ENCODE assay signal across 24 mouse cellular contexts in genomic region chr1:179563211-179563610, GRCm38 (mm10). TPM values are rescaled to one million over a fixed set of nuclear protein-coding genes. Genes with fewer than 3 reads are reported as not detected.
A peak's percentile ranks its signal among the peaks of the same experiment; 100 is the strongest.
DNase-seq lines count a peak whose midpoint lies in the region; ATAC-seq and TF ChIP-seq lines count a peak whose summit lies in the region.
"Had no signal": no experiment of that assay in that cellular context is flagged by ENCODE, and none has a peak within 500 bp of the region (broad histone marks: within the 10 kb centered on the region; RNA-seq: fewer than 3 reads in every experiment).

No protein-coding gene starts in this region.

- H3K27ac ChIP-seq in cerebellum, adult 2 months (ENCODE audit: insufficient read depth, low read length): no peak overlapping the region
- peak overlapping the region; percentile 23; the same call in 1 of the 2 replicates for H3K27ac ChIP-seq in hindbrain, embryonic 10.5 days
- no peak overlapping the region for H3K27ac ChIP-seq in hindbrain, postnatal 0 days
- no peak overlapping the region for H3K27ac ChIP-seq in embryonic facial prominence, embryonic 14.5 days (replicated peaks; ENCODE audit: low read depth, low read length)
- no peak overlapping the region for H3K27ac ChIP-seq in stomach, postnatal 0 days (replicated peaks)
- H3K27ac ChIP-seq: embryonic facial prominence, embryonic 15.5 days; forebrain, embryonic 12.5 days; heart, embryonic 10.5 days; hindbrain, embryonic 15.5 days; intestine, embryonic 15.5 days; liver, embryonic 14.5 days had no signal

- no peak for TF ChIP-seq POLR2A in cerebellum, adult 2 months (IDR thresholded peaks at IDR 0.05; ENCODE audit: borderline replicate concordance, insufficient read depth, low read length)

- TF ChIP-seq EP300 in stomach, postnatal 0 days (optimal IDR thresholded peaks at IDR 0.05): no peak

- peak; percentile 15 to 41 for DNase-seq in cerebellum, postnatal 14 days
- no peak for DNase-seq in cerebellum, adult 2 months
- DNase-seq in hindbrain, embryonic 10.5 days (ENCODE audit: low spot score): no peak
- no peak for DNase-seq in hindbrain, postnatal 0 days (ENCODE audit: low spot score)
- no peak for DNase-seq in embryonic facial prominence, embryonic 14.5 days (ENCODE audit: low spot score)
- no peak for DNase-seq in stomach, postnatal 0 days (ENCODE audit: low spot score)
- DNase-seq: cerebellum, adult 11 months; forebrain, postnatal 0 days; gastrocnemius, postnatal 10 days; heart, postnatal 4 days; liver; lung, adult 2 months; right cerebral cortex, postnatal 4 days had no signal

- no peak overlapping the region for H3K4me2 ChIP-seq in hindbrain, postnatal 0 days (ENCODE audit: low read depth, low read length)
- no peak overlapping the region for H3K4me2 ChIP-seq in embryonic facial prominence, embryonic 14.5 days (ENCODE audit: low read depth, low read length)
- H3K4me2 ChIP-seq in stomach, postnatal 0 days (replicated peaks; ENCODE audit: low read depth): no peak overlapping the region
- H3K4me2 ChIP-seq: embryonic facial prominence, embryonic 15.5 days; forebrain, embryonic 12.5 days; hindbrain, embryonic 15.5 days; intestine, embryonic 15.5 days; midbrain, embryonic 12.5 days had no signal

- no peaks in the 10 kb centered on the region for H3K36me3 ChIP-seq in hindbrain, embryonic 10.5 days
- H3K36me3 ChIP-seq in hindbrain, postnatal 0 days (ENCODE audit: insufficient read depth, low read length): no peaks in the 10 kb centered on the region
- H3K36me3 ChIP-seq in megakaryocyte, embryonic 14.5 days (replicated peaks; ENCODE audit: low read length): peaks cover 62% of the 10 kb centered on the region
- no peaks in the 10 kb centered on the region for H3K36me3 ChIP-seq in embryonic facial prominence, embryonic 14.5 days (ENCODE audit: control insufficient read depth, insufficient read depth, low read length)
- H3K36me3 ChIP-seq in stomach, postnatal 0 days (ENCODE audit: control insufficient read depth, insufficient read depth, low read length): no peaks in the 10 kb centered on the region
- H3K36me3 ChIP-seq: embryonic facial prominence, embryonic 15.5 days; forebrain, embryonic 12.5 days; heart, embryonic 10.5 days; hindbrain, embryonic 15.5 days; intestine, embryonic 15.5 days; midbrain, embryonic 12.5 days had no signal

- H3K4me1 ChIP-seq in cerebellum, adult 2 months (ENCODE audit: control insufficient read depth, insufficient read depth, low read length): peaks cover 15% of the 10 kb centered on the region
- H3K4me1 ChIP-seq in hindbrain, embryonic 10.5 days (replicated peaks): peaks cover 26% of the 10 kb centered on the region
- H3K4me1 ChIP-seq in hindbrain, postnatal 0 days (ENCODE audit: insufficient read depth, low read length): no peaks in the 10 kb centered on the region
- peaks cover 79% of the 10 kb centered on the region for H3K4me1 ChIP-seq in megakaryocyte, embryonic 14.5 days
- H3K4me1 ChIP-seq in embryonic facial prominence, embryonic 14.5 days (ENCODE audit: control insufficient read depth, insufficient read depth, low read length): peaks cover 16% of the 10 kb centered on the region
- no peaks in the 10 kb centered on the region for H3K4me1 ChIP-seq in stomach, postnatal 0 days (replicated peaks; ENCODE audit: control insufficient read depth, insufficient read depth)

- H3K27me3 ChIP-seq in cerebellum, adult 2 months (ENCODE audit: control insufficient read depth, insufficient read depth, low read length): no peaks in the 10 kb centered on the region
- H3K27me3 ChIP-seq in hindbrain, embryonic 10.5 days (ENCODE audit: insufficient read depth, poor library complexity, severe bottlenecking): no peaks in the 10 kb centered on the region
- H3K27me3 ChIP-seq in hindbrain, postnatal 0 days (ENCODE audit: insufficient read depth, low read length): no peaks in the 10 kb centered on the region
- H3K27me3 ChIP-seq in megakaryocyte, embryonic 14.5 days (replicated peaks): no peaks in the 10 kb centered on the region
- no peaks in the 10 kb centered on the region for H3K27me3 ChIP-seq in embryonic facial prominence, embryonic 14.5 days (replicated peaks; ENCODE audit: control insufficient read depth, insufficient read depth, low read length)
- no peaks in the 10 kb centered on the region for H3K27me3 ChIP-seq in stomach, postnatal 0 days (ENCODE audit: control insufficient read depth, insufficient read depth, low read length)
- H3K27me3 ChIP-seq: CH12.LX; embryonic facial prominence, embryonic 15.5 days; forebrain, embryonic 12.5 days; hindbrain, embryonic 15.5 days; intestine, embryonic 15.5 days; midbrain, embryonic 12.5 days had no signal

- no peak overlapping the region for H3K4me3 ChIP-seq in cerebellum, adult 2 months (replicated peaks; ENCODE audit: insufficient read depth, low read depth, low read length)
- no peak overlapping the region for H3K4me3 ChIP-seq in hindbrain, embryonic 10.5 days
- H3K4me3 ChIP-seq in hindbrain, postnatal 0 days (ENCODE audit: low read length): no peak overlapping the region
- H3K4me3 ChIP-seq in megakaryocyte, embryonic 14.5 days (replicated peaks): peak overlapping the region; percentile 1
- no peak overlapping the region for H3K4me3 ChIP-seq in embryonic facial prominence, embryonic 14.5 days (ENCODE audit: low read depth, low read length)
- no peak overlapping the region for H3K4me3 ChIP-seq in stomach, postnatal 0 days (ENCODE audit: low read depth, low read length)
- H3K4me3 ChIP-seq: embryonic facial prominence, embryonic 15.5 days; forebrain, embryonic 12.5 days; heart, embryonic 10.5 days; hindbrain, embryonic 15.5 days; intestine, embryonic 15.5 days; midbrain, embryonic 12.5 days had no signal

- TF ChIP-seq CTCF in cerebellum, adult 2 months (IDR thresholded peaks at IDR 0.05; ENCODE audit: borderline replicate concordance, insufficient read depth, low read depth, low read length): no peak
- no peak for TF ChIP-seq CTCF in hindbrain, postnatal 0 days (IDR thresholded peaks at IDR 0.05; ENCODE audit: low read depth)
- TF ChIP-seq CTCF in stomach, postnatal 0 days (IDR thresholded peaks at IDR 0.05; ENCODE audit: low read depth): no peak

- WGBS in cerebellum, adult 2 months: 59% methylated on average over 4 of the region's 4 CpGs
- WGBS in hindbrain, embryonic 10.5 days: 83% methylated on average over 4 of the region's 4 CpGs
- 88% methylated on average over 4 of the region's 4 CpGs for WGBS in hindbrain, postnatal 0 days
- WGBS in embryonic facial prominence, embryonic 14.5 days: 79% methylated on average over 4 of the region's 4 CpGs
- 86% methylated on average over 4 of the region's 4 CpGs for WGBS in stomach, postnatal 0 days

- ATAC-seq in hindbrain, postnatal 0 days: no peak
- no peak for ATAC-seq in megakaryocyte, adult 5-6 weeks (ENCODE audit: poor library complexity, severe bottlenecking)
- peak; percentile 60; the same call in 1 of the 2 replicates for ATAC-seq in embryonic facial prominence, embryonic 14.5 days (ENCODE audit: low read depth)
- ATAC-seq in stomach, postnatal 0 days (ENCODE audit: low FRiP score, low TSS enrichment): no peak
- ATAC-seq: activated CD4-positive, CD25-positive, alpha-beta regulatory T cell, adult 4 months; forebrain, postnatal 0 days; intestine, embryonic 15.5 days had no signal

- no peak overlapping the region for H3K9ac ChIP-seq in hindbrain, postnatal 0 days (replicated peaks; ENCODE audit: low read length)
- no peak overlapping the region for H3K9ac ChIP-seq in embryonic facial prominence, embryonic 14.5 days (ENCODE audit: low read depth, low read length)
- H3K9ac ChIP-seq in stomach, postnatal 0 days (ENCODE audit: low read length): no peak overlapping the region
- H3K9ac ChIP-seq: embryonic facial prominence, embryonic 15.5 days; forebrain, embryonic 12.5 days; forebrain, postnatal 0 days; hindbrain, embryonic 15.5 days; intestine, embryonic 15.5 days; liver, embryonic 14.5 days; midbrain, embryonic 12.5 days had no signal

- H3K9me3 ChIP-seq in hindbrain, embryonic 10.5 days: no peaks in the 10 kb centered on the region
- no peaks in the 10 kb centered on the region for H3K9me3 ChIP-seq in hindbrain, postnatal 0 days (ENCODE audit: low read length)
- no peaks in the 10 kb centered on the region for H3K9me3 ChIP-seq in megakaryocyte, embryonic 14.5 days
- no peaks in the 10 kb centered on the region for H3K9me3 ChIP-seq in embryonic facial prominence, embryonic 14.5 days (ENCODE audit: control insufficient read depth, low read length)
- H3K9me3 ChIP-seq in stomach, postnatal 0 days (ENCODE audit: control insufficient read depth, low read length): no peaks in the 10 kb centered on the region
- H3K9me3 ChIP-seq: embryonic facial prominence, embryonic 15.5 days; forebrain, embryonic 12.5 days; heart, embryonic 10.5 days; hindbrain, embryonic 15.5 days; intestine, embryonic 15.5 days; midbrain, embryonic 12.5 days had no signal

RNA-seq across cellular contexts. Expression of gene Cnst, which starts 17.0 kb away (rescaled TPM):
- 45.1 and 49.8 TPM in 2 replicates for polyA plus RNA-seq in cerebellum, adult 2 months (2012; rRNA removed)
- 21.4 and 21.6 TPM in 2 replicates for polyA plus RNA-seq in hindbrain, embryonic 10.5 days (2016; fragmentation: Nextera tagmentation; extraction: Ambion mirVana)
- total RNA-seq in hindbrain, postnatal 0 days (2014; rRNA removed): 30.2 and 32.1 TPM in 2 replicates
- 16.2 and 16.3 TPM in 2 replicates for polyA plus RNA-seq in hindbrain, postnatal 0 days (2015; fragmentation: Nextera tagmentation; extraction: Ambion mirVana)
- 4.7 and 7.3 TPM in 2 replicates for polyA plus RNA-seq in megakaryocyte, embryonic 14.5 days (2012; ENCODE audit: insufficient read depth, low replicate concordance)
- 13.5 and 14.7 TPM in 2 replicates for total RNA-seq in megakaryocyte, adult 5-6 weeks (2015)
- total RNA-seq in megakaryocyte, adult 5-6 weeks (2017): 22.6 and 23.8 TPM in 2 replicates
- polyA plus RNA-seq in embryonic facial prominence, embryonic 14.5 days (2014; fragmentation: Nextera tagmentation; extraction: Ambion mirVana): 15.8 and 18.7 TPM in 2 replicates
- 8.8 and 9.9 TPM in 2 replicates for polyA plus RNA-seq in stomach, postnatal 0 days (2015; fragmentation: Nextera tagmentation; extraction: Ambion mirVana)

RNA-seq across cellular contexts. Expression of gene Tfb2m, which starts 17.1 kb away (rescaled TPM):
- 22.6 and 23.5 TPM in 2 replicates for polyA plus RNA-seq in cerebellum, adult 2 months (2012; rRNA removed)
- 18.2 and 22.0 TPM in 2 replicates for polyA plus RNA-seq in hindbrain, embryonic 10.5 days (2016; fragmentation: Nextera tagmentation; extraction: Ambion mirVana)
- total RNA-seq in hindbrain, postnatal 0 days (2014; rRNA removed): 9.2 and 20.2 TPM in 2 replicates
- polyA plus RNA-seq in hindbrain, postnatal 0 days (2015; fragmentation: Nextera tagmentation; extraction: Ambion mirVana): 30.5 and 35.3 TPM in 2 replicates
- 5.7 and 6.8 TPM in 2 replicates for polyA plus RNA-seq in megakaryocyte, embryonic 14.5 days (2012; ENCODE audit: insufficient read depth, low replicate concordance)
- 19.9 and 25.2 TPM in 2 replicates for total RNA-seq in megakaryocyte, adult 5-6 weeks (2015)
- 19.6 and 33.1 TPM in 2 replicates for total RNA-seq in megakaryocyte, adult 5-6 weeks (2017)
- 26.7 and 29.6 TPM in 2 replicates for polyA plus RNA-seq in embryonic facial prominence, embryonic 14.5 days (2014; fragmentation: Nextera tagmentation; extraction: Ambion mirVana)
- polyA plus RNA-seq in stomach, postnatal 0 days (2015; fragmentation: Nextera tagmentation; extraction: Ambion mirVana): 28.7 and 31.6 TPM in 2 replicates

RNA-seq across cellular contexts. Expression of gene Smyd3, which starts 45.4 kb away (rescaled TPM):
- polyA plus RNA-seq in cerebellum, adult 2 months (2012; rRNA removed): 17.3 and 18.3 TPM in 2 replicates
- polyA plus RNA-seq in hindbrain, embryonic 10.5 days (2016; fragmentation: Nextera tagmentation; extraction: Ambion mirVana): 17.8 and 18.0 TPM in 2 replicates
- total RNA-seq in hindbrain, postnatal 0 days (2014; rRNA removed): 15.4 and 17.9 TPM in 2 replicates
- polyA plus RNA-seq in hindbrain, postnatal 0 days (2015; fragmentation: Nextera tagmentation; extraction: Ambion mirVana): 23.3 and 26.1 TPM in 2 replicates
- 2.4 TPM in 1 of 2 replicates, not detected in the other for polyA plus RNA-seq in megakaryocyte, embryonic 14.5 days (2012; ENCODE audit: insufficient read depth, low replicate concordance)
- total RNA-seq in megakaryocyte, adult 5-6 weeks (2015): 7.9 and 13.7 TPM in 2 replicates
- total RNA-seq in megakaryocyte, adult 5-6 weeks (2017): 11.4 and 14.8 TPM in 2 replicates
- 16.7 and 18.7 TPM in 2 replicates for polyA plus RNA-seq in embryonic facial prominence, embryonic 14.5 days (2014; fragmentation: Nextera tagmentation; extraction: Ambion mirVana)
- 10.5 and 12.1 TPM in 2 replicates for polyA plus RNA-seq in stomach, postnatal 0 days (2015; fragmentation: Nextera tagmentation; extraction: Ambion mirVana)

Comparison
In these comparisons a context has a peak if more than half of its experiments do, and no peak if none do; other contexts are left out.
1. DNase-seq: peak in cerebellum, postnatal 14 days (2 of 2); none in cerebellum, adult 2 months (0 of 2), hindbrain, embryonic 10.5 days (single experiment), hindbrain, postnatal 0 days (single experiment), embryonic facial prominence, embryonic 14.5 days (single experiment) and stomach, postnatal 0 days (single experiment).